Mouse (Mus musculus) CD8-positive naive resting alpha-beta T cell, adult 2 months (primary cell): Measurements from ENCODE around the gene Kcnj14.

Experiments
- DNase-seq, 2 experiments: peaks; one replicate each; pipeline ENCODE4 v3.0.0; 2022; ENCODE audit warnings: low read depth in 2 of 2, low spot score in 2 of 2

Gene Kcnj14

GRCm38 (mm10) chr7:45832428-45832827 lies 7.8 kb upstream of the Kcnj14 start:
- DNase-seq: no peak

- no peak for DNase-seq
Observed at GRCm38 (mm10) chr7:45831128-45831525, 6.5 kb upstream of the Kcnj14 start.

GRCm38 (mm10) chr7:45830427-45831127 lies 6.0 kb upstream of the Kcnj14 start, which contains the start of gene Grwd1:
Grwd1 (minus strand) TSS chr7:45830944.
- DNase-seq: peak; percentile 75 to 83

GRCm38 (mm10) chr7:45826631-45827030 lies 2.0 kb upstream of the Kcnj14 start:
- DNase-seq: no peak

GRCm38 (mm10) chr7:45820913-45821312 lies 3.7 kb downstream of the Kcnj14 start:
- DNase-seq: no peak

- no peak for DNase-seq
Observed at GRCm38 (mm10) chr7:45819843-45820242, 4.7 kb downstream of the Kcnj14 start.

- DNase-seq: no peak
Observed at GRCm38 (mm10) chr7:45815984-45816351, 8.6 kb downstream of the Kcnj14 start.

GRCm38 (mm10) chr7:45815323-45815983 lies 9.1 kb downstream of the Kcnj14 start:
- DNase-seq: no peak

GRCm38 (mm10) chr7:45814841-45815240 lies 9.7 kb downstream of the Kcnj14 start:
- DNase-seq: no peak

- peak; percentile 99 to 100 for DNase-seq
Observed at GRCm38 (mm10) chr7:45813787-45814779, 10.5 kb downstream of the Kcnj14 start, which contains the start of gene Cyth2. Cyth2 (minus strand) TSS chr7:45814581.

GRCm38 (mm10) chr7:45812921-45813320 lies 11.7 kb downstream of the Kcnj14 start:
- DNase-seq: no peak

GRCm38 (mm10) chr7:45809276-45810075 lies 15.1 kb downstream of the Kcnj14 start:
- DNase-seq: no peak

GRCm38 (mm10) chr7:45808471-45808870 lies 16.1 kb downstream of the Kcnj14 start:
- DNase-seq: no peak

GRCm38 (mm10) chr7:45805941-45806340 lies 18.6 kb downstream of the Kcnj14 start:
- no peak for DNase-seq

GRCm38 (mm10) chr7:45802551-45802950 lies 22.0 kb downstream of the Kcnj14 start:
- DNase-seq: no peak

- DNase-seq: peak; percentile 91 to 93
Observed at GRCm38 (mm10) chr7:45801348-45801747, 23.2 kb downstream of the Kcnj14 start.

GRCm38 (mm10) chr7:45800546-45801204 lies 23.9 kb downstream of the Kcnj14 start:
- DNase-seq: peak in 1 of 2 experiments; percentile 40

GRCm38 (mm10) chr7:45800001-45800400 lies 24.6 kb downstream of the Kcnj14 start:
- no peak for DNase-seq

- DNase-seq: peak in 1 of 2 experiments; percentile 26
Observed at GRCm38 (mm10) chr7:45798931-45799330, 25.7 kb downstream of the Kcnj14 start.

GRCm38 (mm10) chr7:45798511-45798836 lies 26.1 kb downstream of the Kcnj14 start:
- peak in 1 of 2 experiments; percentile 33 for DNase-seq
